Mouse (Mus musculus) monocyte, adult 2 months (primary cell): ENCODE data around the gene Cebpa.

ENCODE experiments used
- DNase-seq, 2 experiments: peaks; one replicate each; pipeline ENCODE4 v3.0.0; 2022; ENCODE audit warnings: low spot score in 2 of 2, low read depth in 1 of 2

Gene Cebpa

DNA sequence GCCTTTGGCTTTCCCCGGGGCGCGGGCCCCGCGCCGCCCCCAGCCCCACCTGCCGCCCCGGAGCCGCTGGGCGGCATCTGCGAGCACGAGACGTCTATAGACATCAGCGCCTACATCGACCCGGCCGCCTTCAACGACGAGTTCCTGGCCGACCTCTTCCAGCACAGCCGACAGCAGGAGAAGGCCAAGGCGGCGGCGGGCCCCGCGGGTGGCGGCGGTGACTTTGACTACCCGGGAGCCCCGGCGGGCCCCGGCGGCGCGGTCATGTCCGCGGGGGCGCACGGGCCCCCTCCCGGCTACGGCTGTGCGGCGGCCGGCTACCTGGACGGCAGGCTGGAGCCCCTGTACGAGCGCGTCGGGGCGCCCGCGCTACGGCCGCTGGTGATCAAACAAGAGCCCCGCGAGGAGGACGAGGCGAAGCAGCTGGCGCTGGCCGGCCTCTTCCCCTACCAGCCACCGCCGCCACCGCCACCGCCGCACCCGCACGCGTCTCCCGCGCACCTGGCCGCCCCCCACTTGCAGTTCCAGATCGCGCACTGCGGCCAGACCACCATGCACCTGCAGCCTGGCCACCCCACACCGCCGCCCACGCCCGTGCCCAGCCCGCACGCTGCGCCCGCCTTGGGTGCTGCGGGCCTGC lies 533 bp downstream of the Cebpa start:
- DNase-seq, result no peak

DNA sequence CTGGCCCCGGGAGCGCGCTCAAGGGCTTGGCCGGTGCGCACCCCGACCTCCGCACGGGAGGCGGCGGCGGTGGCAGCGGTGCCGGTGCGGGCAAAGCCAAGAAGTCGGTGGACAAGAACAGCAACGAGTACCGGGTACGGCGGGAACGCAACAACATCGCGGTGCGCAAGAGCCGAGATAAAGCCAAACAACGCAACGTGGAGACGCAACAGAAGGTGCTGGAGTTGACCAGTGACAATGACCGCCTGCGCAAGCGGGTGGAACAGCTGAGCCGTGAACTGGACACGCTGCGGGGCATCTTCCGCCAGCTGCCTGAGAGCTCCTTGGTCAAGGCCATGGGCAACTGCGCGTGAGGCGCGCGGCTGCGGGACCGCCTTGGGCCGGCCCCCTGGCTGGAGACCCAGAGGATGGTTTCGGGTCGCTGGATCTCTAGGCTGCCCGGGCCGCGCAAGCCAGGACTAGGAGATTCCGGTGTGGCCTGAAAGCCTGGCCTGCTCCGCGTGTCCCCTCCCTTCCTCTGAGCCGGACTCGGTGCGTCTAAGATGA lies 1.1 kb downstream of the Cebpa start:
- peak in 1 of 2 experiments; percentile 13 for DNase-seq

DNA sequence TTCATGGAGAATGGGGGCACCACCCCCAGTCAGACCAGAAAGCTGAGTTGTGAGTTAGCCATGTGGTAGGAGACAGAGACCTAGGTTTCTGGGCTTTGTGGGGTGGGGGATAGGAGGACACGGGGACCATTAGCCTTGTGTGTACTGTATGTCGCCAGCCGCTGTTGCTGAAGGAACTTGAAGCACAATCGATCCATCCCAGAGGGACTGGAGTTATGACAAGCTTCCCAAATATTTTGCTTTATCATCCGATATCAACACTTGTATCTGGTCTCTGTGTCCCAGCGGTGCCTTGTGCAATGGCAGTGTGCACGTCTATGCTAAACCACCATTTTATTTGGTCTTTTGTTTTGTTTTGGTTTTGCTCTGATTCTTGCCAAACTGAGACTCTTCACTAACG lies 2.1 kb downstream of the Cebpa start:
- DNase-seq, result no peak

DNA sequence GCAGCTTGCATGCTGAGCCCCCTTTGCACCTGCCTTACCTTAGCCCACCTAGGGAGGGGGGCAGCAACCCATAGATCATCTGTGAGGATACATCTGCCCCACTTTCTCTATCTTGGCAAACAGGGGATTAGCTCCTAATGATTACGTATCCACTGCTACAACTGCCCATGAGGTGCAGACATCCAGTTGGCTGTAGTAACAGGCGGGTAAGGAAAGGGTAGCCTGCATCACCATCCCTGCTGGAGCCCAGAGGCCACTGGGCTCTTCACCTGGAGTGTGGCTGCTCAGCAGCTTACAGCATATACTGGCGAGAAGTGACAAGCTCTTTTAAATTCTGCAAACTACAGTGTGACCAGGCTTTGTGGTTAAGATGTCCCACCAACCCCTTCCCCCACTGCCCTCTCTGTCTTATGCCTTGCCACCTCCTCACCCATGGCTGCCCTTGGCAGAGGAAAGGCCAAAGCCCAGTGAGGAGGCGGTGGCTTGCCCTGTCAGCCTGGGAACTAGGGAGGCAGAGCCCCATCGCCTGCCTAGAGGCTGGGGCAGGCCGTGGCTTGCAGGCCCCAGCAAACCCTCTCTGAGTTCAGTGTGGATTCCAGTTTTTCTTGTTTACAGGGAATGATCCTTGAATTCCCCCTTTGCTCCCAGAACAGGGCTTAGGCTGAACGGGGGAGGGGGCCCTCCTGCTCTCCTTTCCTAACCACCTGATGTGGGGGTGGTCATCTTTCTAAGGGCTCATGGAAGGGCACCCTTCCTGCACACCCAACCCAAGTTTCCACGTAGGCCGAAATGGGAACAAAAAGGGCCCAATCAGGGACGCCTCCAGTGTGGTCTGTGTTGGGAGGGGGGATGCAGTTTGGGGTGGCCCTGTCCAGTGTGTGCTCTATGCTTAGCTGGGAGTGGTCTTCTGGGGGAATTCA lies 3.6 kb downstream of the Cebpa start:
- no peak for DNase-seq

DNA sequence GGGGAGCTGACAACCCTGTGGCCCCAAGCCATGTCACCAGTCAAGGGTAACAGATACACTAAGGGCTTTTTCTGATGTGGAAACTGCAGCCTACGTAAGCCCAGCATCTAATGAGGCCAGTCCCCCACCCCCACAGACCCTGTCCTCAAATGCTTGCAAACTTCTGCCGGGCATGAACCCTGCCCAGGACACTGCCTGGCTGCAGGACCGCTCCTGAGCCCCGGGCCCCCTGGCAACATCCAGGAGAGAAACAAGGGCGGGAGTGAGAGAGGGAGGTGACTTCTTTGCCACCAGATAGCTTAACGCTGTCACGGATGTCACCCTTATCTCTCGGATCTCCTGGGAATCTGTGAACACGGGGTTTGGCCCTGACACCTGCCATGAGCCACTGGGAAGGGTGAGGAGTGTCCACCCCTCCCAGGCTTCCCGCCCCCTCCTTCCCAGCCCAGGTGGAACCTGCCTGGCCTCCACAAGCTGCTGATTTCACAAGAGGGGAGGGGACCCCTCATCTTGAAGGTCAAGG lies 4.4 kb downstream of the Cebpa start:
- no peak for DNase-seq

DNA sequence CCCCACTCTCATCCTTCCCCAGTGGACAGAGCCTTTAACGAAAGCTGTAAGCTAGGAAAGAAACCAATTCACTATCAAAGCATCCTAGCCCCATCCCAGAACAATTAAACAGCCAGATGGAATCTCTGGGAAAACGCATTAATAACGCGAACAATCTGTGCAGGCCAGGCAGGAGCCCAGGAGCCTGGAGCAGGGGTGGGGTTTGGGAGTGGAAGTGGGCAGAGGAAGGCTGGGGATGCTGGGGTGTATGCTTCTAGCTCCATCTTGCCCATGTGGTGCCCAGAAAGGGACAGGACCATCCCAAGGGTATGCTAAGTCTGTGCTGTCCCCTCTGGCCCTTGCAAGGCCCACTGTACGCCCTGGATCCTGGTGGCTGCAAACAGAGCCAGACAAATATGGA lies 5.1 kb downstream of the Cebpa start:
- DNase-seq, result no peak

DNA sequence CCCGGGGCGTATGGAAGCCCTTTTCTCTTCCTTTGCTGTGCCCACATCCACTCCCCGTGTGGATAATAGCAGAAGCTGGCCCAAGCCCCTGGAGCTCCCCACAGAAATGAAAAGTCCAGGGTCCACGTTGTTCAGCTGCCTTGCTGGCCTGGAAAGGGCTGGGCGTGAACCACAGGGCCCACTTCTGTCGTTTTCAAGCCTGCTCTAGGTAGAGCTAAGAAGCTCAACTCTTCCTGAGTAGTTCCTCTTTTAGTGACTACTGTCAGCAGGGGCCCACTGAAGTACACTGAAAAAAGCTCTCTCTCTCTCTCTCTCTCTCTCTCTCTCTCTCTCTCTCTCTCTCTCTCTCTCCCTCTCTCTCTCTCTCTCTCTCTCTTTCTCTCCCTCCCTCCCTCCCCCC lies 5.7 kb downstream of the Cebpa start:
- no peak for DNase-seq

DNA sequence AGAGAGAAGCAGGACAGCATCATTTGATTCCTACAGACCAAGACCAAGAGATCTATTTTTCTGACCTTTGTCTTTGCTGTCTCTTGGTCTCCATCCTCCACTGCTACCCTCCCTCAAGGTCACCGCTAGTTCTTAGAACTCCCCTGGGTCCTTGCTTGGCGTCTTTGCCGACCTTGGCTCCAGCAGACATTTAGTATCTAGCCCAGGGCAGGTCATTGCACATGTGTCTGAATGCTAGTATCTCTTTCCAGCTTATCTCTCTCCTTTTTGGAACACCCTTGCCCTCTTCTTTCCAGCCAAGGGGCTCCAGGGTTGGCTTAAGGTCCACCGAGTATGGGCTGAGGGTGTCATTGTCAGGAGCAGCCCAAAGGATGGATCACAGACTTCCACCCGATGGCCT lies 6.9 kb downstream of the Cebpa start:
- DNase-seq, result no peak

DNA sequence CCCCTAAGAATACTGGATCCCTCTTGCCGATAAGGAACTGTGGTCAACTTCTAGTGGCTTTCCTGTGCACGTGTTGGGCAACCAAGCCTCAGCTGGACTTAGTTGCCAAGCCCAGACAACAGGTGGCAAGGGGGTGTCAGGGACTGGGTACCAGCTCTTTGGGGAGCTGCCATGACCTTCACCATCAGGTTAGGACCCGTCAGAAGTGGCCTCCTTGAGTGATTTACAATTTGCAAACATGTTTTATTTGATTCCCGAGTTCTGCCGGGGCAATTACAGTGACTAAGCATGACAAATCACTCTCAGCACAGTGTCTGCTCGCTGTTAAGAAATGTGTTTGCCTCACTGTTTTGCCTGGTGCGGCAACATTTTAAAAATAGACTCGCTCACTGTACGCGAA lies 7.9 kb downstream of the Cebpa start:
- no peak for DNase-seq

DNA sequence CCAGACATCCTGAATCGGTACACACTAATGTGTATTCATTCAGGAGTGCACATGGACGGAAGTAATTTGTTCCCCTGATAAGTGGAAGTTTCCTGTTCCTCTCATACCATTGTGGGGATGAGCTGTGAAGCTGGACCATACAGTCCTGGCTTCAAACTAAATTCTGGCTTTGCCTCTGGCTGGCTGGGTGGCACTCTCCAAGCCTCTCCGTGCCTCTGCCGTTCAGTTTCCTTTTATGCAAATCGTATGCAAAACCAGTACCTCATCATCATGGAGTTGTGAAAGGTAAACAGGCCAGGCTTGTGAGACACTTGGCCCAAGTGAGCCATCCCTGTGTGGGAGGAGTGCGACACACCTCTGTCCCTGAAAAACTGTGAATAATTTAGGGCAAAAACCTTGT lies 8.6 kb downstream of the Cebpa start:
- no peak for DNase-seq

DNA sequence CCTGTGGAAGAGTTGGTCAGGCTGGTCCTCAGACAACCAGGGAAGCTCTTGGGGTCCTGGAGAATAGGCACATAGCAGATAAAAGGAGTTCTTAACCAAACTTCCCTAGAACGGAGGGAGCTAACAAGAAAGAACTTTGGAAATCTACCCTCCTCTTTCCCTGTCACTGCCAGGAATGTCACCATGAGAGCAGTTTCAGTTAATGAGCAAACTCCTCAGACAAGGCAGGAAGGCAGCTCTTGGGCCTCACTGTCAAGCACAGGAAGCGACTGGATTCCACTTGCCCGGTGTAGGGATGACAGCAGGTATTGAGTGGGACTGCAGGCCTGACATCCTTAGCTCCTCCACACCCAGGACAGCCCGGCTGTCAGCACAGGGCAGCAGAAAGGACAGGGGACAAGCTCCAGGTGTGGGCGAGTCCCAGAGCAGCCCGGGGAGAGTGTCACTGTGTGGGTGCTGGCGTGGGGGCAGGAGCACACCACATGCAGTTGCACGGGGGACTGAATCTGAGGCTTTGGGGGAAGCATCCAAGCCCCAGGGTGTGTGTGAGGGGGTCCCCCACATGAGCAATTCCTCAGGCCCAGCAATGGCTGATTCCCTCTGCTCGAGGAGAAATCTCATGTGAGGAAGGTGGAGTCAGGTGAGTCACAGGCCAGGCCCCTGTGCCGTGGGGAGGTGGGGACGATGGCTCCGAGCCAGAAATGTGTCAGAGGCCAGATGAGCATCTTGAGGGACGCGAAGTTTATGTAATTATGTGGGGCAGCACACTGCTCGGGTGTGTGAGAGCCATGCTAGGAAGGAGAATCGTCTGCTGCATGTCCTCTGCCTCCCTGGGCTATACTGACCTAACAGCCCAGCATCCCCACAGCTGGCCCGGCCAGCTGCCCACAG lies 9.8 kb downstream of the Cebpa start:
- DNase-seq, result no peak

DNA sequence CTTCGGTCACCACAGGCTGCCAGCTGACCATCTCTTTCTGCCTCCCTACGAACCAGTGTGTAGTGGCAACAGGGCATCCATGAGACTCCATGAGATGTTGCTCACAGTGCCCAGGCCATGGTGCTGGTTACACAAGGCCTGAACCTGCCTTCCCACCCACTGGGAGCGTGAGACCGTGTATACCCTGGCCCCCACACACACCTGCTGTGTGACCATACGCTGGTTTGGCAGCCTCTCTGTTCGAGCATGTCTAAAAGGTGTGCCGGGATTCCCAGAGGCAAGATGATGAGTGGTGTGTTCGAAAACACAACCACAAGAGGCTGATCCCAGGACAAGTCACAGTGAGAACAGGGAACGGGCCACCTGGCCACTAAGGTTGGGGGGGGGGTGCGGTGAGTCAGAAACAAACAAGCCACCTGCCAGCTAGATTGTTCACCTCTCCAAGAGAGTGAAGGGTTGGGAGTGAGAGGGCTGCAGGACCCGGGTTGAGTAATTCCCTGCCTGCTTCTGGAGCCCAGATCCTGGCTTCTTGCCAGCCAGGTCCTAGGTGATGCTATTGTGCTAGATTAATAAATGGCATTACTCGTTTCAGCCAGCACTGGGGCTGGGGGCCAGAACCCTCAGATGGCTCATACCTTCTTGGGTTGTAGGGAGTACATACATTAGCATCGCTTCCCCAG lies 11.1 kb downstream of the Cebpa start:
- DNase-seq, result no peak

DNA sequence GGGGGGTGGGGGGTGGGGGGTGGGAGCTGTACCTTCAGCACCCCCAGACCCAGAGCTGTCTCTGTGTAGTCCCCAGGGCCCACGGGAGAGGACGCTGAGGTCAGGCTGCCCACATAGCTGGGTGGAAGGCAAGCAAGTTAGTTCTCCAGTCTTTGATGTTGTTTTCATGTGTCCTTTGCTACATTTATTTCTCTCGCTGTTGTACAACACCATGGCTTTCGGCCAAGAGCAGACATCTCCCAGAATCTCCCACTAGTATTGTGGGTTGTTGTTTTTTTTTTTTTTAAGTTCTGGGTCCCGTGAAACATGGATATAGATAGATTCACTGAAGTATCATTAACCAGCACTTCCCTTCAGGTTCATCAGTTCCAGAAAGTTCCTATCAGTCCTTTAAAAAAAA lies 11.8 kb downstream of the Cebpa start:
- DNase-seq, result no peak

DNA sequence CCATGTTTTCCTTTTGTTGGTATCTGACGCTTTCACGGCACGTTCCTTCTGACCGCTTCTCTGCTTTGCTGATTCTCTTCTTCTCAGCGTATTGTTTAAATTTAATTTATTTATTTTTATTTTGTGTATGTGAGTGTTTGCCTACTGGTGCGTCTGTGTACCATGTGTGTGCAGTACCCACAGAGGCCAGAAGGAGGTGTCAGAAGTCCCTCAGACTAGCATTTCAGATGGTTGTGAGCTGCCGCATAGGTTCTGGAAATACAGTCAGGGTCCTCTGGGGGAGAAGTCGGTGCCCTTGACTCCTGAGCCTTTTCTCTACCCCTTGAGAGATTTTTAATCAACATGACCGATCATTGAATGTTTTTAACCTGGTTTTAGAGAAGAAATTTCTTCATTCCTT lies 12.5 kb downstream of the Cebpa start:
- no peak for DNase-seq

DNA sequence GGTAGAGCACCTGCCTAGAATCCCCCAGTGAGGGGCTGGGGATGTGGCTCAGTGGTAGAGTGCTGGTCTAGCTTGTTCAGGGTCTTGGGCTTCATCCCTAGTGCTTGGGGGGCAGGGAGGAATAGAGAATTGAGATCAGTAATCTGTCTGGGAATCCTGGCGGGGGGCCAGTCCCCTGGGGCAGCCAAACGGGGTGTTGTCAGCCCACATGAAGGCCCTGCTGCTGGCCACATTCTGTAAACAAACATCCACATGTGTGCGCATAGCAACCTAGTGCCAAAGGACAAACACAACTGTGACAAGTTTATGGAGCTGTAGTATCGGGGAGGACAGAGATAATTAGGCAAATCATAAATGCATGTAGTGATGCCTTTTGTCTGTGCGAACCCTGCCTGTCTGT lies 15.5 kb downstream of the Cebpa start:
- DNase-seq, result no peak

DNA sequence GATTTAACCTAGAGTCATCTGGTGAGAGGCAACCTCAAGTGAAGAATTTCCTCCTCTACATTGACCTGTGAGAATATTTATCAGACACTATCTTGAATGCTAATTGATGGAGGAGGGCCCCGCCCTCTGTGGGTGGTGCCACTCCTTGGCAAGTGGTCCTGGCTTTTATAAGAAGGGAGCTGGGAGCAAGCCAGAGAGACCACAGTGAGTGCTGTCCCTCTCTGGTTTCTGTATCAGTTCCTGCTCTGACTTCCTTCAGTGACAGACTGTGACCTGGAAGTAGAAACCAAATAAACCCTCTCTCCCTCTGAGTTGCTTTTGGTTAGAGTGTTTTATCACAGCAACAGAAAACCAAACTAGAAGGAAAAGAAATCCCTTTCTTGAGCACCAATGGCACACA lies 18.4 kb downstream of the Cebpa start:
- no peak for DNase-seq

DNA sequence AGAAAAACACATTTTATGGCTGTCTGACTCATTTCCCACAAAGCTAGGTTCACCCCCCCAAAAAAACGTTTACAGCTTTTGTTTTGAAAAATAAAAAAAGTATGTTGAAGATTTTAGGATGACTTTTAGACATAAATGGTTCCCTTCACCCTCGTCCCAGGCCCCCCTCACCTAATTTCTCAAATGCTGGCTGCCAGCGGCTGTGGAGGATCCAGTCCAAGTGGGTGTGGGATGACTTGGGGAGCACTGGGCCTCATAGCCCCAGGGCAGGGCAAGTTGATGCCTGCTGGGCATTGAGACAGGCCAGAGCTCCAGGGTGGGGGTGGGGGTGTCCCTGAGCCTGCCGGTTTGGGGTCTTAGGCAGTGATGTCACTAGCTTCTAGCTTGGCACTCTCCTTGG lies 19.4 kb downstream of the Cebpa start:
- DNase-seq, result no peak

DNA sequence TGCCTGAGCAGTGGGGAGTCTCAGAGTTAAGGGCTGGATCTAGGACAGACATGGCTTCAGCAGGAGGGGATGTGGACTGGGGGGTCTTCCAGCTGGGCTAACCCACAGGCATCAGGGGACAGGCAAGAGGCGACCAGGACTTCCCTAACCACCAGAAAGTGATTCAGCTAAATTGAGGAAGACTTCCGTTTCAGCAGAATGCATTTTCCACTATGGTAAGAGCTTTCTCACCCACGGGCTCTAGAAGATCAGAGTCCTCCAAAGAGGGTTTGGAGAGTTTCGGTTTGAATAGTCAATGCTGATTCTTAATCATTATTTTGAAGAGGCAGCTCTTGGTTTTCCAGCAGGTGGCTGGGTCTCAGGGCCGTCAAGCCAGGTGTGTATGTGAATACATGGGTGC lies 20.8 kb downstream of the Cebpa start:
- DNase-seq, result no peak

DNA sequence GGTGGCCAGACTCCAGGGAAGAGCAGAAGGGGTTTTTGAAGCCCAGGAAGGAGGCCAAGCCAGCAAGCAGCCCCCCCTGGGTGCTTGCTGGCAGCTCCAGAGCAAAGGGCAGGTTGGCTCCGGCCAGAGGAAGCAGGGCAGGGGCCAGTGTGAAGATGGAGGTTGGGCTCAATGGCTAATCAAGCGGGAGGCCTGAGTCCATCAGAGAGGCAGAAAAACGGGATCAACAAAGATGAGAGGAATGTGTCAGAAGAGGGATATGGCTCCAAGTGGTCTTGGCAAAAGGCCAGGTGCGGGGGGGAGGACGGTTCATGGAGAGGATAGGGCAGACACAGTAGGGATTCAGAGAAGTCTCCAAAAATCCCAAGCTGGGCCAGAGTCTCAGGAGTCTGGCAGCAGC lies 22.4 kb downstream of the Cebpa start:
- no peak for DNase-seq

DNA sequence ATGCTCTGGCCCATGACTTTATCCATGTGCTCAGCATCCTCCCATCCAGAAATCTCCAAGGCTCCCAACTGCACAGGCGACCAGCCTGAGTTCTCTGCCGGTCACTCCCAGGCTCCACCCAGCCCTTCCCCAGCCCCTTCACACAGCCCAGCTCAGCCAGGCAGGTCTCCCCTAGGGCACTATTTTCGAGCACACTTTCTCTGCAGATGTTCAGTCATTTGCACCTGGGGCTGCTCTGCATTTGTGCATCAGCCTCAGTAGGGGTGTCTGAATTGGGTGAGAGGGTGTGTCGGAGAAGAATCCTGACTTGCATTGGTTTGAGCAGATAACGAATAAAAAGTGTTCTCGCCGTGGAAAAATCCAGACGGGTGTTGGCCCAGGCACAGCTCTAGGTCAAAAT lies 23.4 kb downstream of the Cebpa start:
- DNase-seq, result no peak
